Mouse (Mus musculus): ENCODE measurements around the gene Wdr90. TPM values are rescaled to one million over a fixed set of nuclear protein-coding genes. Genes with fewer than 3 reads are reported as not detected.
A peak's percentile ranks its signal among the peaks of the same experiment; 100 is the strongest.

Gene Wdr90
- polyA plus RNA-seq, 1 experiment from 2014 or later, result 35.6 TPM

DNA sequence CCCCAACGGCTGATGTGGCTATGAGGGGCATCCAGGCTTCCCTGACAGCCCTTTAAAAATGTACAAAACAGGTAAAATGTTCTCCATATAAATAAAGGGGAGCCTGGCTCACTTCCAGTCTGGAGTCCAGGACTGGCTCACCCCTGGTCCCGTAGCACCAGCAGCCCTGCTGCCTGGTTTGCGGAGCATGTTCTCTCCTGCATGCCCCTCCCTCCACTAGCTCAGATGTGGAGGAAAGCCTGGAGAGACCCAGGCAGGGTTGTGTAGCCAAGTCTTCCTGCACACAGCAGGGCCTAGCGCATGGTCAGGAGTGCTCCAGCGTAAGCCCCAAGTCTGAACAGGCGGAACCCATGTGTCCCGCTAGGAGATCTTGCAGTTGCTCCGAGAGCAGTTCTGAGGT lies 22.0 kb upstream of the Wdr90 start:
- Histone ChIP-seq H3K9me3 (replicated peaks) (no peaks in the 10 kb centered on the region), H3K27ac (no peak overlapping the region), H3K27me3 (no peaks in the 10 kb centered on the region), H3K36me3 (peaks cover 60% of the 10 kb centered on the region), H3K4me2 (no peak overlapping the region), H3K9ac (no peak overlapping the region), H3K4me1 (peaks cover 27% of the 10 kb centered on the region), H3K4me3 (replicated peaks) (no peak overlapping the region)
- ATAC-seq (replicated peaks; ENCODE audit: low FRiP score), result no peak
- 86% methylated on average over 8 of the region's 8 CpGs for WGBS

DNA sequence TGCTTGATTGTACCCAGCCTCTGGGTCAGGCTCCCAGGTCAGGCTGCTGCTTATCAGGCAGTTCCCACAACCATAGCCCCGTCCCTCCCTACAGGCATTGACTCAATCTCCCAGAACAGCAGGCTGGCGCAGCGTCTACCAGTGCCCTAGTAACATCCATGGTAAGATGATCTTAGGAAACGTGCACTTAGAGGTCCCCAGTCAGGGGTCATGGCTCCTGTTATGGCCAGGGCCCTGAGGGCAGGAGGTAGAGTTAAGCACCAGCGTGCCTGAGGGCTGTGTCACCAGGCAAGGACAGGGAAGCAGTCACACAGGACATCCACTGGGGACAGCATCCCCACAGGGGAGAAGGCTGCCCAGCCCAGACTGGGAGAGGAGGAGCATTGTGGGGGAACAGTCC lies 21.0 kb upstream of the Wdr90 start:
- 38% methylated on average over 5 of the region's 5 CpGs for WGBS
- H3K9me3 ChIP-seq (replicated peaks), result no peaks in the 10 kb centered on the region
- peaks cover 27% of the 10 kb centered on the region for H3K4me1 ChIP-seq
- H3K4me3 ChIP-seq (replicated peaks), result no peak overlapping the region
- H3K4me2 ChIP-seq, result no peak overlapping the region
- no peaks in the 10 kb centered on the region for H3K27me3 ChIP-seq
- ATAC-seq (replicated peaks; ENCODE audit: low FRiP score), result no peak
- H3K36me3 ChIP-seq, result peaks cover 57% of the 10 kb centered on the region
- no peak overlapping the region for H3K27ac ChIP-seq
- H3K9ac ChIP-seq, result no peak overlapping the region

DNA sequence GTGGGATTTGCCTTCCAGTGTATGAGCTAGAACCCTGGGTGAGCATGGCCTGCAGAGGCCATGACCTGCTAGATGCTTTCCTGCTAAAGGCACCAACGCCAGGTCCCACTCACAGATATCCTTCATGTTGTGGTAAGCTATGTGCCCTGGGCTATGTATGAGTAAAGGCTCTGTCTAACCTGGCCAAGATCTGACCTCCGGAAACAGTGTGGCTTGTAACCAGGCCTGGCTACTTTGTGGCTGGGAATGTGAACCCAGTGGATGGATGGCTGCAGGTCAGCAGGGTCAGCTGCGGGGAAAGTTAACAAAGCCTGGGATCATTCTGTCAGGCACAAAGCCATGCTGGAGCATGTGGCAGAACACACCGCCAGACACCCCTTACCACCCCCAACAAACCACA lies 20.4 kb upstream of the Wdr90 start:
- ATAC-seq (replicated peaks; ENCODE audit: low FRiP score), result no peak
- H3K9me3 ChIP-seq (replicated peaks), result no peaks in the 10 kb centered on the region
- no peaks in the 10 kb centered on the region for H3K27me3 ChIP-seq
- peaks cover 56% of the 10 kb centered on the region for H3K36me3 ChIP-seq
- H3K9ac ChIP-seq, result no peak overlapping the region
- no peak overlapping the region for H3K4me2 ChIP-seq
- H3K4me1 ChIP-seq, result peaks cover 31% of the 10 kb centered on the region
- WGBS, result 33% methylated on average over 4 of the region's 4 CpGs
- H3K27ac ChIP-seq, result peak overlapping the region; percentile 56
- no peak overlapping the region for H3K4me3 ChIP-seq (replicated peaks)

DNA sequence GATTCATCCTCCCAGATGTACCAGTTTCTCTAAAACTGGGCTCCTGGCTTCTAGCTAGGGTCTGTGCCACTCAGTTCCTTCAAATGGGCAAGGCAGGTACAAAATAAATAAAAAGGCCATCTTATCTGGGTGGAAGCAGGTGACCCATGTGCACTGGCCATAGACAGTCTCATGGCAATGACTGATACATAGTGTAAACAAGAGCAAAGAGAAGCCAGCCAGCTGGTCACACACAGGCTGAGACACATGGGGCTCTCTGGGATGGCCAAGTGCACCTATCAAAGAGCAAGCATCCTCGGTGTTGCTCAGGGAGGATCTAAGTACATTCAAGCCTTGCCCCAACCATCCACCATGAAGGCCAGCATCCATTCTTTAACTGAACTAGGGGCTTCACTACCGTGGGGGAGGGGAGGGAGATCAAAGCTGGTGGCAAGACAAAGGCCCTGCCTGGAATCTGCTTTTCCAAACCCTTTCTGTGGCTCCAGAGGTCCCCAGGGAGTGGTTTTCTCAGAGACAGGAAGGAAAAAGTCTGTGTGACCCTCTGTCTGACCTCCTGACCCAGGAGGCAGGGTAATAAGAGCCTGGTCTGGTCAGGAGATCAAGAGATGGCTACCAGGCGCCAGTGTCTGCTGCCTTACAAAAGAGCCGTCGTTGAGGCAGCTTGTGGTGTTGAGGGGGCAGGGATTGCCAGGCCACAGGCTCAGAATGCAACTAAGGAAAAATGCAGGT lies 19.8 kb upstream of the Wdr90 start:
- Histone ChIP-seq H3K27ac (peak overlapping the region; percentile 56; the same call in 1 of the 2 replicates), H3K27me3 (no peaks in the 10 kb centered on the region), H3K4me3 (replicated peaks) (no peak overlapping the region), H3K4me1 (peaks cover 37% of the 10 kb centered on the region), H3K9ac (no peak overlapping the region), H3K36me3 (peaks cover 56% of the 10 kb centered on the region), H3K4me2 (no peak overlapping the region), H3K9me3 (replicated peaks) (no peaks in the 10 kb centered on the region)
- WGBS, result 13% methylated on average over 5 of the region's 5 CpGs
- no peak for ATAC-seq (replicated peaks; ENCODE audit: low FRiP score)

DNA sequence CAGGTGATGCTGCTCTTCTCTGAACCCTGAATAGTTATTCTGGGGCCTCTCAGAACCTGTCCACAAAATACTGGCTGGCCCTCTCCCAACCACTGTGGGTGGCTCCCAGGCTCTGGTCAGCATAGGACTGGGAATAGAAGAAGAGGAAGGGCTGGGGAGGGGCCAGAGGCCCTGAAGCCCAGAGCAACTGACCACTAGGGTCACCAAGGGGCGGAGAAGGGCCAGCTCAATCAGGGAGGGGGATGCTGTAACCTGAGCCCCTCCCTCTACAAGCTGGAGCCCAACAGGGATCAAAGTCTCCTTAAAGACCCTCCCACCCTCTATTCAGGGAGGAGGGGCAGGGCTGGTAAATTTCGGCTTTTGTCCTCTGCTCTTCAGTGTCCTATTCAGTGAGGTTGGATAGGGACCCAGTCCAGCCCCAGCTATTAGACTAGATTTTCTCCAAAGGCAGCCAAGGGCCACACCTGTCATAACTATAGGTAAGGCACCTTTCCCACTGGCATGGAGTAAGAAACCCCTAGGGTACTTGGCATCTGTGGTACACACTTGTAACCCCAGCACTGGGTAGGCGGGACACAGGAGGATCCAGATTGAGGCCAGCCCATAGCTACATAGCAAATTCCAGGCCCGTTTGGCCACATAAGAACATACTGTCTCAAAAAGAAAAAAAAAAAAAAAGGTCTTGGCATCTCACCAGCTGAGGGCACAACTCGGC lies 19.1 kb upstream of the Wdr90 start, which contains the start of gene Wfikkn1:
TSS of gene Wfikkn1 (minus strand) at position 663 of the 715 bp plus-strand sequence.
- Histone ChIP-seq H3K9ac (0 out of 2 replicates have a peak within 1 kb of the TSS, but pooled peaks have one; percentile 9), H3K27ac (peak within 1 kb of the TSS; percentile 56), H3K9me3 (replicated peaks) (no peaks in the 10 kb centered on the region), H3K4me1 (peaks cover 41% of the 10 kb centered on the region), H3K27me3 (no peaks in the 10 kb centered on the region), H3K4me3 (replicated peaks) (no peak within 1 kb of the TSS), H3K4me2 (no peak within 1 kb of the TSS), H3K36me3 (peaks cover 55% of the 10 kb centered on the region)
- ATAC-seq (replicated peaks; ENCODE audit: low FRiP score), result 0 out of 2 replicates have a peak, but pooled peaks have one; percentile 4
- 36% methylated on average over 5 of the region's 5 CpGs for WGBS

DNA sequence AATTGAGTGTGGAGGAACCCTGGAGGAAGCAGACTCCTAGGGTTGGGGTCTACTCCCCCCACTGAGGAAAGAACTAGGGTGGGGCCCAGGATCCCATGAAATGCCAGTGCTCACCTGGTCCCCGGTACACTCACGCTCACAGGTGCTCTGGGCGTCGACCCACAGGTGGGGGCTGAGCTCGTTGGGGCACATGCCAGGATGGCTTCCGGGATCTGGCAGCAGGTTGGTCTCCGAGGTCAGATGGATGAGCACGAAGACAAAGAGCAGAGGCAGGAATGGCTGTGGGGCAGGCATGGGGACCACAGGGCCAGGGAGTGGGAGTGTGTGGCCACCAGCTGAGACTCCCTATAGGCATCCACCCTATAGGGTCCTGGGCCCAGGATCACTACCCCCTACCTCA lies 18.4 kb upstream of the Wdr90 start:
- Histone ChIP-seq H3K4me1 (peaks cover 41% of the 10 kb centered on the region), H3K36me3 (peaks cover 51% of the 10 kb centered on the region), H3K27ac (peak overlapping the region; percentile 56), H3K4me3 (replicated peaks) (no peak overlapping the region), H3K27me3 (no peaks in the 10 kb centered on the region), H3K9me3 (replicated peaks) (no peaks in the 10 kb centered on the region), H3K4me2 (no peak overlapping the region), H3K9ac (no peak overlapping the region)
- WGBS, result 69% methylated on average over 8 of the region's 8 CpGs
- no peak for ATAC-seq (replicated peaks; ENCODE audit: low FRiP score)

DNA sequence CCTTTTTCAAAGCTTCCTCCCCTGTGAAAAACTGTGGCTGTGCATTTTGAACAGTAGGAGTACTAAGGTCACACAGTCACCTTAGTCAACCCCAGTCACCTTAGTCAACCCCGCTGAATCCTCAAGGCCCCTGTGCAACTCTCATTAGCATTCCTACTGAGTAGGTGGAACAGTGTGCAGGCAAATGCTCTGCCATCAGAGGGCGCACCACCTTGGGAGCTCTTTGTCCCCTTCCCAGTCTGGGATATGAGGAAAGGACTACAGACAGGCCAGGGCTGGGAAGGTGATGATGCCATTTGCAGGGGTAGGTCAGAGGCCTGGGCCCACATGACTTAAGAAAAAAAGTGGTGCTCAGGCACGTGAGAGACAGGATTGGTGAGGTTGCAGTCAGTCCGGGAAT lies 18.0 kb upstream of the Wdr90 start:
- H3K4me1 ChIP-seq, result peaks cover 45% of the 10 kb centered on the region
- H3K4me2 ChIP-seq, result no peak overlapping the region
- H3K9ac ChIP-seq, result no peak overlapping the region
- no peak overlapping the region for H3K27ac ChIP-seq
- no peak for ATAC-seq (replicated peaks; ENCODE audit: low FRiP score)
- no peaks in the 10 kb centered on the region for H3K27me3 ChIP-seq
- H3K9me3 ChIP-seq (replicated peaks), result no peaks in the 10 kb centered on the region
- H3K36me3 ChIP-seq, result peaks cover 46% of the 10 kb centered on the region
- H3K4me3 ChIP-seq (replicated peaks), result no peak overlapping the region
- 48% methylated on average over 4 of the region's 4 CpGs for WGBS

DNA sequence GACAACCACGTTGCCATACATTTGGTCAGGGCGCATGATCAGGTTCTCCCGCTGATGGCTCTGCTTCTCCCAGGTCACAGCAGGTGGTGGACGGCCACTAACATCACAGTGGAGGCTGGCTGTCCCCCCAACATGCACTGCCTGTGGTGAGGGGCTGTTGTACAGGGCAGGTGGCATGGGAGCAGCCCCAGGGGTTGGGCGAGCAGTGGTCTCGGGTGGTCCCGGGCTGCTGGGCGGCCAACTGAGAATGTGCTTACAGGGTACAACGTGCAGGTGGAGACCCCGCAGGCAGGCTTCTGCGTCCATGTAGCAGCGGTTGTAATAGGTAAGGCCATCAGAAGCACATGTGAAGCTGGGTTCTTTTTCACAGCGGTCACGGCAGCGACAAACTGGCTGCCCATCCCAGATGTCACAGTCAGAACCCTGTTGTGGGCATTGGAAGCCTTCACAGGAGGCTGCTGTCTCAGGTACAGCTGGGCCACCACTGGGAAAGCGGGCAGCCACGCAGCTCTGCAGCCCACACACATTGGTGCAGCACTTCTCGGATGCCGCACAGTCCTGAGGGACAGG lies 17.4 kb upstream of the Wdr90 start:
- Histone ChIP-seq H3K4me1 (peaks cover 51% of the 10 kb centered on the region), H3K36me3 (peaks cover 40% of the 10 kb centered on the region), H3K4me2 (no peak overlapping the region), H3K27ac (no peak overlapping the region), H3K4me3 (replicated peaks) (no peak overlapping the region), H3K9me3 (replicated peaks) (no peaks in the 10 kb centered on the region), H3K27me3 (no peaks in the 10 kb centered on the region), H3K9ac (no peak overlapping the region)
- no peak for ATAC-seq (replicated peaks; ENCODE audit: low FRiP score)
- WGBS, result 89% methylated on average over 19 of the region's 19 CpGs

DNA sequence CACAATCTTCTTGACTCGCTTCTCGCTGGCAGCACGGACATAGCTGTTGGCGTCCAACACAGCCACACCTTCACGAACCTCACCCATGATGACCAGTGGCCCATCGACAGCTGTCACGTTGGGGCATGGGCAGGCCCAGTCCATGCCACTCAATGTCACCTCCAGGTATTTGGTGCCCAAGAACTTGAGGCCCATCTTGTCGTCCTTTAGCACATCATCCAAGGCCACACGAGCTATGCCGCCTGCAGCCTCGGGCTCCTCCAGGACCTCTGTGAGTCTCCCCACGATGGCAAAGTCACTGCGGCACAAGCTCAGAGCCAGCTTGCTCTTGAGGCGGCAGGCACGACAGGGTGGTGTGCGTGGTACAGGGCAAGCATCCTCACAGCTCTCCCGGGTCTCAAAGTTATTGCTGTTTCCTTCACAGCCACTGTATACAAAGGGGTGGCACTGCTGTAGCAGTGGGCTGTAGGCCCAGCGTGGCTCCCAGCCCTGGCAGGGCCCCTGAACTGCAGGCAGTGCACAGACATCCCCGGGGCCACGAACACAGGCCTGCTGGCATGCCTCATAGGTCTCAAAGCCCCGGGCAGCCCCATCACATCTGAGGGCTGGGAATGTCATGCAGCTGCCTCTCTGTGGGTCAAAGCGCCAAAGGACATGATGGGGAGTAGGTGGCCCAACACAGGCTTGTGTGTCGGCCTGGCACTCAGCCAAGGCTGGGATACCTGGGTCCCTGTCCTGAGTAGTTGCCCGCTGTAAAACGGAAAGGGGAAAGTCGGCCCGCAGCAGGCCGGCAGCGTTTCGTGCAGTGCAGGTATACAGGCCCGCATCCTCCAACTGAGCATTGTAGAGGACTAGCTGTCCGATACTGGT lies 16.7 kb upstream of the Wdr90 start:
- WGBS, result 91% methylated on average over 32 of the region's 32 CpGs

DNA sequence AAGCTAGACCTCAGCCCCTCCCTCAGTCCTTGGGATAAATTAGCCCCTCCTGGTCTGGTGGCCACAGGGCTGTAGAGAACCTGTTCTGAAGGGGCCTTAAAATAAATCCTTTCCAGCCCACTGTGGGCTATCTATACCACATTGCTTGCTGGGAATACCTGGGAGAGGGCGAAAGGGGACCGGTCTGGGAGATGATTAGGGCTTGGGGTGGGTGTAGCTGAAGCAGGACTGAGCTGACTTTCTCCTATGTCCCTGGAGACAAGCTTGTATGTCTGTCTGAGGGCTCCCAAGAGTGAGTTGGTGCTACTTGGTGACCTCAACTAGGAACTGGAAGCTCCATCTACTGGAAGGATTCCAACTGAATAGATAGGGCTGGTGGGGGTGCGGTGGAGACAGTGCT lies 15.7 kb upstream of the Wdr90 start:
- 94% methylated on average over 3 of the region's 3 CpGs for WGBS
- no peak overlapping the region for H3K9ac ChIP-seq
- H3K36me3 ChIP-seq, result peaks cover 24% of the 10 kb centered on the region
- H3K9me3 ChIP-seq (replicated peaks), result no peaks in the 10 kb centered on the region
- no peaks in the 10 kb centered on the region for H3K27me3 ChIP-seq
- H3K27ac ChIP-seq, result no peak overlapping the region
- H3K4me3 ChIP-seq (replicated peaks), result no peak overlapping the region; the same call in 1 of the 2 replicates
- no peak overlapping the region for H3K4me2 ChIP-seq
- peaks cover 52% of the 10 kb centered on the region for H3K4me1 ChIP-seq
- no peak for ATAC-seq (replicated peaks; ENCODE audit: low FRiP score)

More for the DNA sequence above, 16.7 kb upstream of the Wdr90 start:
- Histone ChIP-seq H3K36me3 (peaks cover 33% of the 10 kb centered on the region), H3K9me3 (replicated peaks) (no peaks in the 10 kb centered on the region), H3K4me3 (replicated peaks) (no peak overlapping the region), H3K27me3 (no peaks in the 10 kb centered on the region), H3K27ac (no peak overlapping the region), H3K4me2 (no peak overlapping the region), H3K4me1 (peaks cover 54% of the 10 kb centered on the region), H3K9ac (no peak overlapping the region)
- ATAC-seq (replicated peaks; ENCODE audit: low FRiP score), result no peak

DNA sequence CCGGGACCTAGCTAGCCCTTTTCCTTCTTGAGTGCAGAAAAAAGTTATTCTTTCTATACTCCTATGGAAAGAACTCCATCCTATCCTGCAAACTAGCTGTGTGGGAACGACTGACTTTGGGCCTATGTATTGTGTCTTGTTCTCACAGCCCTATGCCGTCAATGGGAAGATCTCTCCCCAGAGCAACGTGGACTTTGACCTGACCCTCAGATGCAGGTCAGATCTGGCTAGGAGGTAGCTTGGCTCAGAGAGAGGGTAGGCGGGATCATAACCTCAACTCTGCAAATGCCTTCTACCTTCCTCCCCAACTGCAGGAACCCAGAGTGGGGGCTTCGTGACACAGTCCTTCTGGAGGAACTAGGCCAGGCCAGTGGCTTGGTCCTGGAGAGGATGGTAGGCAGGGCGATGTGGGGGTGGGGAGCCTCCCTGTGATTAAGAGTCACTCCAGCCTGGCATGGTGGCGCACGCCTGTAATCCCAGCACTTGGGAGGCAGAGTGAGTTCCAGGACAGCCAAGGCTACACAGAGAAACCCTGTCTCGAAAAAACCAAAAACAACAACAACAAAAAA lies 15.1 kb upstream of the Wdr90 start:
- H3K4me3 ChIP-seq (replicated peaks), result peak overlapping the region; percentile 84
- peaks cover 46% of the 10 kb centered on the region for H3K4me1 ChIP-seq
- H3K4me2 ChIP-seq, result peak overlapping the region; percentile 92
- H3K36me3 ChIP-seq, result peaks cover 22% of the 10 kb centered on the region
- peak overlapping the region; percentile 77 for H3K9ac ChIP-seq
- H3K9me3 ChIP-seq (replicated peaks), result no peaks in the 10 kb centered on the region
- 58% methylated on average over 10 of the region's 10 CpGs for WGBS
- no peak for ATAC-seq (replicated peaks; ENCODE audit: low FRiP score)
- no peaks in the 10 kb centered on the region for H3K27me3 ChIP-seq
- H3K27ac ChIP-seq, result peak overlapping the region; percentile 96; the same call in 1 of the 2 replicates
